Mouse (Mus musculus): Measurements from ENCODE around the gene Tbc1d9b. TPM values are rescaled to one million over a fixed set of nuclear protein-coding genes. Genes with fewer than 3 reads are reported as not detected.

The Tbc1d9b gene
- total and polyA plus RNA-seq, 2 experiments from 2014 or later, result 32.1 to 62.6 TPM

DNA sequence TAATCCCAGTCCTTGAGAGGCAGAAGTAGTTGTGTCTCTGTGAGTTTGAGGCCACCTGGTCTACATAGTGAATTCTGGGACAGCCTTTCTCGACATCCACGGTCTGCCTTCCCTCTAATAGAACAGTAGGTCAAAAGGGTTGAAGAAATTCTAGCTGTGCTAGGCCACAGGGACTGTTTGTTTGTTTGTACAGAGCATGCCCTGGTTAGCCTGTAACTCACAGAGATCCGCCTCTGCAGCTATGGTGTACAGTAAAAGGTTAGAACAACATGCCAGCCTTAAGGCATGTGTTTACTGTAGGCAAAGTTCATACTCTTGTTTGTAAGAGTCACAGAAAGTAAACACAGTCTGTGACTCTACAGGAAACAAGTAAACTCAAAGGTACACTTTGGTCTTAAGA is 53.6 kb downstream of the Tbc1d9b start:
- Histone ChIP-seq H3K9me3 (ENCODE audit: low read length) (no peaks in the 10 kb centered on the region), H3K4me1 (ENCODE audit: insufficient read depth, low read length) (no peaks in the 10 kb centered on the region), H3K4me2 (ENCODE audit: low read depth, low read length) (no peak overlapping the region), H3K27ac (no peak overlapping the region), H3K36me3 (ENCODE audit: insufficient read depth, low read length) (peaks cover 10% of the 10 kb centered on the region), H3K27me3 (ENCODE audit: insufficient read depth, low read length) (no peaks in the 10 kb centered on the region), H3K9ac (replicated peaks; ENCODE audit: low read length) (no peak overlapping the region), H3K4me3 (ENCODE audit: low read length) (no peak overlapping the region)
- DNase-seq (ENCODE audit: low spot score) (no peak), ATAC-seq (no peak)
- 92% methylated on average over 3 of the region's 3 CpGs for WGBS
- TF ChIP-seq CTCF (IDR thresholded peaks at IDR 0.05; ENCODE audit: low read depth), result no peak

- H3K4me2 ChIP-seq (ENCODE audit: low read depth, low read length), result no peak overlapping the region
- no peaks in the 10 kb centered on the region for H3K4me1 ChIP-seq (ENCODE audit: insufficient read depth, low read length)
- ATAC-seq (no peak), DNase-seq (ENCODE audit: low spot score) (no peak)
- H3K36me3 ChIP-seq (ENCODE audit: insufficient read depth, low read length), result peaks cover 4% of the 10 kb centered on the region; the same call in 1 of the 2 replicates
- H3K9me3 ChIP-seq (ENCODE audit: low read length), result no peaks in the 10 kb centered on the region
- no peaks in the 10 kb centered on the region for H3K27me3 ChIP-seq (ENCODE audit: insufficient read depth, low read length)
- no peak overlapping the region for H3K27ac ChIP-seq
- no peak overlapping the region for H3K9ac ChIP-seq (replicated peaks; ENCODE audit: low read length)
- 84% methylated on average over 7 of the region's 7 CpGs for WGBS
- H3K4me3 ChIP-seq (ENCODE audit: low read length), result no peak overlapping the region
- no peak for TF ChIP-seq CTCF (IDR thresholded peaks at IDR 0.05; ENCODE audit: low read depth)
Observed at GRCm38 (mm10) chr11:50188682-50189081, 57.5 kb downstream of the Tbc1d9b start.

DNA sequence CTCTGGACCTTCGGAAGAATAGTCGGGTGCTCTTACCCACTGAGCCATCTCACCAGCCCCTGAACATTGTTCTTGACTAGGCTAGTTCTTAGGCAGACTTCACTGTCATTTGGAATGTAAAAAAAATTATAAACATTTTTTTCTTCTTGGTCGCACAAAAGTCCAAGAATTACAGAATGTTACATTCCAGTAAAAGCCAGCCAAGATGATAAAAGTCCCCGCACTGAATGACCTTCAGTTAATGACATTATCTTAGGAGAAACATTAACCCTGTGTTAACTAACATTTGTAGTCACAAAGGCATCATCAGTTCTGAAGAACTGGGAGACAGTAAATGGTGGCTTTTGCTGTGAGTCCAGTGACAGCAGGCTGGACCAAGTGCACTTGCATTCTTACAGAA is 59.2 kb downstream of the Tbc1d9b start:
- Histone ChIP-seq H3K4me3 (ENCODE audit: low read length) (no peak overlapping the region), H3K4me1 (ENCODE audit: insufficient read depth, low read length) (no peaks in the 10 kb centered on the region), H3K27ac (no peak overlapping the region), H3K4me2 (ENCODE audit: low read depth, low read length) (no peak overlapping the region), H3K9ac (replicated peaks; ENCODE audit: low read length) (no peak overlapping the region), H3K9me3 (ENCODE audit: low read length) (no peaks in the 10 kb centered on the region), H3K27me3 (ENCODE audit: insufficient read depth, low read length) (no peaks in the 10 kb centered on the region), H3K36me3 (ENCODE audit: insufficient read depth, low read length) (peaks cover 11% of the 10 kb centered on the region; the same call in 1 of the 2 replicates)
- ATAC-seq (no peak), DNase-seq (ENCODE audit: low spot score) (no peak)
- 88% methylated on average over 4 of the region's 4 CpGs for WGBS
- no peak for TF ChIP-seq CTCF (IDR thresholded peaks at IDR 0.05; ENCODE audit: low read depth)

DNA sequence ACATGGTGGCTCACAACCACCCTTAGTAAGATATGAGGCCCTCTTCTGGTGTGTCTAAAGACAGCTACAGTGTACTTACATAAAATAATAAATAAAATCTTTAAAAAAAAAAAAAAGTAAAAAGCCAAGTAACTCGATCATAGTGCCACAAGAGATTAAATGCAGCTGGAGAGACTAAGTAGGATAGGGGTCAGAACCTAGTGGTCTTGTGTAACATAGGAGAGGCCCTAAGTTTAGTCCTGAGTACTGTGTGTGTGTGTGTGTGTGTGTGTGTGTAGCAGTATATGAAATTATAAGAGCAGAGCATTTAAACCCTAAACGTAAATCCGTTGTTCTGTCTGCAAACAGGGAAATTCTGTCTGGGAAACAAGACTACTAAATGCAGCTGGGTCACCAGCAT is 61.1 kb downstream of the Tbc1d9b start:
- Histone ChIP-seq H3K9ac (replicated peaks; ENCODE audit: low read length) (no peak overlapping the region), H3K4me3 (ENCODE audit: low read length) (no peak overlapping the region), H3K4me1 (ENCODE audit: insufficient read depth, low read length) (no peaks in the 10 kb centered on the region), H3K27ac (no peak overlapping the region), H3K9me3 (ENCODE audit: low read length) (no peaks in the 10 kb centered on the region), H3K27me3 (ENCODE audit: insufficient read depth, low read length) (no peaks in the 10 kb centered on the region), H3K4me2 (ENCODE audit: low read depth, low read length) (no peak overlapping the region), H3K36me3 (ENCODE audit: insufficient read depth, low read length) (peaks cover 11% of the 10 kb centered on the region; the same call in 1 of the 2 replicates)
- WGBS, result 93% methylated on average over 3 of the region's 3 CpGs
- DNase-seq (ENCODE audit: low spot score), result no peak
- no peak for ATAC-seq
- no peak for TF ChIP-seq CTCF (IDR thresholded peaks at IDR 0.05; ENCODE audit: low read depth)

- WGBS, result 81% methylated on average over 7 of the region's 7 CpGs
- no peak overlapping the region for H3K9ac ChIP-seq (replicated peaks; ENCODE audit: low read length)
- ATAC-seq, result no peak
- no peak for DNase-seq (ENCODE audit: low spot score)
- no peaks in the 10 kb centered on the region for H3K4me1 ChIP-seq (ENCODE audit: insufficient read depth, low read length)
- H3K4me2 ChIP-seq (ENCODE audit: low read depth, low read length), result no peak overlapping the region
- no peak for TF ChIP-seq CTCF (IDR thresholded peaks at IDR 0.05; ENCODE audit: low read depth)
- H3K27me3 ChIP-seq (ENCODE audit: insufficient read depth, low read length), result no peaks in the 10 kb centered on the region
- H3K4me3 ChIP-seq (ENCODE audit: low read length), result no peak overlapping the region
- H3K9me3 ChIP-seq (ENCODE audit: low read length), result no peaks in the 10 kb centered on the region
- peaks cover 15% of the 10 kb centered on the region for H3K36me3 ChIP-seq (ENCODE audit: insufficient read depth, low read length)
- no peak overlapping the region for H3K27ac ChIP-seq
Observed at GRCm38 (mm10) chr11:50194070-50194469, 62.9 kb downstream of the Tbc1d9b start.

DNA sequence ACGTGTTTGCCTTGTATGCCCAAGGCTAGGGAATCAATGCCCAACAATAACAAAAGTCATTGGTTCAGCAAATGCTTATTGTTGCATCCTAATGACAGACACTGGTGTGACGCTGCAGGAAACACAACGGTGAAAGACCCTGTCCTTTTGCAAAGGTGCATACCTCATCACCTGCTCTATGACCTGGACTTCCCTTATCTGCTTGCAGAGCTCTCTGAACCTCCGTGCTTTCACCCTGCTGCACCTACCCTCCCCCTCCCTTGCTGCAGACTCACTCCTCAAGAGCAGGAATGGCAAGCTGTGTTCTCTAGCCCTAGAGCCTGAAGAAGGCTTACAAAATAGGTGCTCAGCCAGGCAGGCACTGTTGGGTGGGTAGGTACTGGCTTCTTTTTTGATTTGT is 63.6 kb downstream of the Tbc1d9b start:
- Histone ChIP-seq H3K4me2 (ENCODE audit: low read depth, low read length) (no peak overlapping the region), H3K9me3 (ENCODE audit: low read length) (no peaks in the 10 kb centered on the region), H3K9ac (replicated peaks; ENCODE audit: low read length) (no peak overlapping the region), H3K36me3 (ENCODE audit: insufficient read depth, low read length) (peaks cover 22% of the 10 kb centered on the region), H3K4me3 (ENCODE audit: low read length) (no peak overlapping the region), H3K27ac (no peak overlapping the region), H3K27me3 (ENCODE audit: insufficient read depth, low read length) (no peaks in the 10 kb centered on the region), H3K4me1 (ENCODE audit: insufficient read depth, low read length) (no peaks in the 10 kb centered on the region)
- no peak for TF ChIP-seq CTCF (IDR thresholded peaks at IDR 0.05; ENCODE audit: low read depth)
- ATAC-seq, result no peak
- no peak for DNase-seq (ENCODE audit: low spot score)
- 86% methylated on average over 4 of the region's 4 CpGs for WGBS

GRCm38 (mm10) chr11:50197500-50197899 is 66.3 kb downstream of the Tbc1d9b start:
- Histone ChIP-seq H3K4me3 (ENCODE audit: low read length) (no peak overlapping the region), H3K27me3 (ENCODE audit: insufficient read depth, low read length) (no peaks in the 10 kb centered on the region), H3K36me3 (ENCODE audit: insufficient read depth, low read length) (peaks cover 48% of the 10 kb centered on the region), H3K9me3 (ENCODE audit: low read length) (no peaks in the 10 kb centered on the region), H3K4me1 (ENCODE audit: insufficient read depth, low read length) (no peaks in the 10 kb centered on the region), H3K9ac (replicated peaks; ENCODE audit: low read length) (no peak overlapping the region), H3K27ac (no peak overlapping the region), H3K4me2 (ENCODE audit: low read depth, low read length) (no peak overlapping the region)
- no peak for DNase-seq (ENCODE audit: low spot score)
- ATAC-seq, result no peak
- TF ChIP-seq CTCF (IDR thresholded peaks at IDR 0.05; ENCODE audit: low read depth), result no peak
- 90% methylated on average over 4 of the region's 4 CpGs for WGBS

Data from hindbrain, postnatal 0 days (tissue).